Mouse (Mus musculus) embryonic fibroblast, embryonic 13.5 days (primary cell): ENCODE measurements around the gene Gm6685.

Source experiments
- CTCF ChIP-seq: IDR thresholded peaks from 2 replicates; pipeline ENCODE4 v1.5.1; 2011; ENCODE audit warnings: mild to moderate bottlenecking, control low read depth, low read length, moderate library complexity, borderline replicate concordance; ENCODE audit not compliant: insufficient read depth
- POLR2A ChIP-seq: IDR thresholded peaks from 2 replicates; pipeline ENCODE4 v1.6.1; 2011; ENCODE audit warnings: low read depth, mild to moderate bottlenecking, control low read depth, low read length, moderate library complexity

DNA sequence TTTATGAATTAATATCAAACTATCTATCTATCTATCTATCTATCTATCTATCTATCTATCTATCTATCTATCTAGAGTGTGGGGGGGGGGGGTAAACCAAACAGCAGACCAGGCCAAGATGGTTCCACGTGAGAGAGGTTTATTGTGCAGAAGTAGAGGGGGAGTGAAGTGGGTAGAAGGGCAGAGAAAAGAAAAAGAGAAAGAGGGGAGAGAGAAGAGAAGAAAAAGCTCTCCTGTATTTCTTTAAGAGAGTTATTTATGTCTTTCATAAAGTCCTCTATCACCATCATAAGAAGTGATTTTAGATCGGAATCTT, 26.2 kb upstream of the Gm6685 start:
- TF ChIP-seq CTCF = no peak
- no peak for TF ChIP-seq POLR2A
